Mouse (Mus musculus): ENCODE results near the gene Scn8a.

DNA sequence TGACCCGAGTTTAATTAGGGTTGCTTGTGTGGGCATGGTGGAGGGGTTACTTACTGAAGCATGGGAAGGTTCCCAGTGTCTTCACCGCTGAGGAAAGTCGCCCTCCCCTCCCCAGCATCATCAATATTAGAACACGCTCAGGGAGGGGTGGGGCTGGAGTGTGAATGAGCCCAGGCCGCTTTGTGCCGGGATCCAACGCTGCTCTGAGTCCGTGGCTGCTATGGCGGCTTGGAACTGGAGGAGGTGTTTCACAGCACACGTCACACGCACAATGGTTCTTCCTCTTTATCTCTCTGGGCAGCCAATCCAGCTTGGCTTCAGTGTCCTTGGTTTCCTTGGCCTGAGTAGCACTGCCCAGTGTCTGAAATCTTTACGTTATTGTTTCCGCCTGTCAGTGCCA, 22.3 kb downstream of the Scn8a start:
- TF ChIP-seq CTCF (IDR thresholded peaks at IDR 0.05; ENCODE audit: borderline replicate concordance, insufficient read depth, low read length) (no peak), POLR2A (IDR thresholded peaks at IDR 0.05; ENCODE audit: low read depth, low read length) (no peak)
